Mouse (Mus musculus): Measurements from ENCODE around the gene Srgap2. TPM values are rescaled to one million over a fixed set of nuclear protein-coding genes. Genes with fewer than 3 reads are reported as not detected.

The Srgap2 gene
- polyA plus RNA-seq, 1 experiment from 2014 or later = 17.7 TPM

DNA sequence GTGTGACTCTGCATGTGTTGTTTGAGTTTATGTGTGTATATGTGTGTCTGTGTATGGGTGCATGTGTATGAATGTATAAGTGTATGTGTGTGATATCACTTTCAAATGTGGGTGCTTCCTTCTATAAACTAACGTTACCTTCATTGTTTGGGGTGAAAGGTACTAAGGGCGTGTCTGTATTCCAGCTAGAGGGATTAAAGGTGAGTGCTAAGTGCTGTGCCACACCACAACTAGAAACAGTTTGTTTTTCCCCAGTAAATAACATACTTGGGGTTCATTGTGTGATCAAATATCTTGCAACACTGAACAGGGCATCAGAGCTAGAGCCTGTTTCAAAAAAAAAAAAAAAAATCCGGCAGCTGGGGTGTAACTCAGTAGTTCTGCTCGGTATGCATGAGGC is 245.4 kb downstream of the Srgap2 start:
- Histone ChIP-seq H3K27ac (no peak overlapping the region), H3K4me1 (replicated peaks) (peaks cover 8% of the 10 kb centered on the region), H3K9ac (no peak overlapping the region), H3K4me2 (no peak overlapping the region), H3K4me3 (no peak overlapping the region), H3K36me3 (0 out of 2 replicates have a peak, but pooled peaks cover 2% of the 10 kb centered on the region), H3K27me3 (no peaks in the 10 kb centered on the region), H3K9me3 (no peaks in the 10 kb centered on the region)
- WGBS = 62% methylated on average over 4 of the region's 4 CpGs
- no peak for ATAC-seq (ENCODE audit: low FRiP score)

DNA sequence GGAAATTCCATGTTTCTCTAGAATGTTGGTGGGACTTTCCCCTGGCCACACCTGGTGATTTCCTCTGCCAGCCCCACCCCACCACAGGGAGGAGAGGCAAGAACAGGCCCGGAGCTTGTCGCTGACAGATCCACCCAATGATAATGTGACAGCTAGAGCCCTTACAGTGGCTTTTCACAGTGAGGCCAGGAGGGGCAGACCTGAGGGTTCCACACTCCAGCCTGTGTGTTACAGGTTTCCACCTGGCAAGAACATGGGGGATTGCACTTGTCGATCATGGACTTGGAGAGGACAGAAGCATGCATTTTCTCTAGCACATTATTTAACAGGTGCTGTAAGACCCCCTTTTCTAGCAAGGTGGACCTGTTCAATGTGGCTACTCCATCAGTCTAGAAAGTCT is 246.9 kb downstream of the Srgap2 start:
- no peak for ATAC-seq (ENCODE audit: low FRiP score)

DNA sequence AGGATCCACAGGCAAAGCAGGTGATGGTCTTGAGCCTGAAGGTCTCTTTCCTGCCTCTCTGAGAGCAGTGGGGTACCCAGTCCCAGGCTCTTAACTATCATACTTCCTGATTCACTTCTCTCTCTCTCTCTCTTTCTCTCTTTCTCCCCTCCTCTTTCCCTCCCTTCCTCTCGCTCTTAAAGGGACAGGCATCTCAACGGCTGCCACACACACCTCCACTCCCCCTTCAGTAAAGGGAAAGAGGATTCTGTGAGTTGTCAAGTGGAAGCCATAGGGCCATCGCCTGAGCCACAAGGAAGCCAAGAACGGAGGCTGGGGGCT is 247.7 kb downstream of the Srgap2 start, which contains the start of gene Ikbke:
Gene Ikbke, minus strand, starts transcription at position 151 of the 321 bp plus-strand sequence.
- peaks cover 7% of the 10 kb centered on the region for H3K4me1 ChIP-seq (replicated peaks)
- no peaks in the 10 kb centered on the region for H3K36me3 ChIP-seq
- H3K9ac ChIP-seq = peak within 1 kb of the TSS; percentile 46; the same call in 1 of the 2 replicates
- H3K4me3 ChIP-seq = 0 out of 2 replicates have a peak within 1 kb of the TSS, but pooled peaks have one; percentile 11
- H3K27me3 ChIP-seq = no peaks in the 10 kb centered on the region
- H3K9me3 ChIP-seq = no peaks in the 10 kb centered on the region
- peak within 1 kb of the TSS; percentile 23 for H3K4me2 ChIP-seq
- WGBS = 57% methylated on average over 4 of the region's 4 CpGs
- no peak within 1 kb of the TSS for H3K27ac ChIP-seq
- ATAC-seq (ENCODE audit: low FRiP score) = no peak

More for the DNA sequence above, 246.9 kb downstream of the Srgap2 start:
- no peak overlapping the region for H3K4me2 ChIP-seq
- H3K36me3 ChIP-seq = no peaks in the 10 kb centered on the region
- H3K4me1 ChIP-seq (replicated peaks) = peaks cover 8% of the 10 kb centered on the region
- H3K27ac ChIP-seq = no peak overlapping the region
- no peak overlapping the region for H3K4me3 ChIP-seq
- H3K9ac ChIP-seq = no peak overlapping the region
- 83% methylated on average over 3 of the region's 3 CpGs for WGBS
- no peaks in the 10 kb centered on the region for H3K9me3 ChIP-seq
- H3K27me3 ChIP-seq = no peaks in the 10 kb centered on the region

DNA sequence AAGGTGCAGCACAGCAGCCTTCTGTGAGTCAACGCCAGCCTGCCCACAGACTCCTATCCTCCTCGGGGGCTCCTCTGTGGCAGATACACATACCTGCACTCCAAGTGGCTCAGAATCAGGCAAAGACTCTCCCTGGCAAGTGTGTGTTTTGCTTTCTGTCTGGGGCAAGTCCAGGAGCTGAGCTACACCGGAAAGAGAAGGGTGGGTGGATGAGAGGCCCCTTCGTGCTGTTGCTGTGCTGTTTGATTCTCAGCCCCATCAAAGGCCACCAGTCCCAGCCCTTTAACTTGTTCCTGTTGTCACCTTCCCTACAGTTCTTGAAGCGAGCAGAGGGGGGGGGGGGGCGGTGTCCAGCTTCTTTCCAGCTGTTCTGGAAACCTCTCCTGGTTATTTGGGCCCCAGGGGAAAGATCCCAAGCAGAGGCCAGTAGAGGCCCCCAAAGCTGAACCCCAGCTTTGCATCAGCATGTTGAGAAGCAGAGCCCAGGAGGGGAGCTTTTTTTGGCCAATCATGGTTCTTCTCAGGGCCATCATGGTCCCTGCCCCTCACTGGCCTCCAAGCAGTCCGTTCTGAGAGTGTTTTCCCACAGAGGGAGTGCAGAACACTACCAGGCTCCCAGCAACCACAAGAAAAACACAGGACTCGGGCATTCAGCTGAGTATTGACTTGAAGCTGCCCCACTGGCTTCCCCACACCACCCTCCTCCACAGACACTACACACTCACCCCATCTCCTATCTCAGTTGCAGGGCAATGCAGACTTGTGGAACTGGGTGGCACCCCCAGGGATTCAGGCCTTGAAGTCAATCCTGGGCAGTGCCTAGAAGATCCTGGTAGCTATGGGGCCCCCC is 248.3 kb downstream of the Srgap2 start:
- ATAC-seq (ENCODE audit: low FRiP score) = no peak
- peak overlapping the region; percentile 23 for H3K4me2 ChIP-seq
- H3K9me3 ChIP-seq = no peaks in the 10 kb centered on the region
- H3K27me3 ChIP-seq = no peaks in the 10 kb centered on the region
- H3K36me3 ChIP-seq = no peaks in the 10 kb centered on the region
- 51% methylated on average over 8 of the region's 8 CpGs for WGBS
- peak overlapping the region; percentile 46; the same call in 1 of the 2 replicates for H3K9ac ChIP-seq
- H3K4me3 ChIP-seq = 0 out of 2 replicates have a peak overlapping the region, but pooled peaks have one; percentile 11
- H3K4me1 ChIP-seq (replicated peaks) = 0 out of 2 replicates have a peak, but pooled peaks cover 3% of the 10 kb centered on the region
- H3K27ac ChIP-seq = no peak overlapping the region

DNA sequence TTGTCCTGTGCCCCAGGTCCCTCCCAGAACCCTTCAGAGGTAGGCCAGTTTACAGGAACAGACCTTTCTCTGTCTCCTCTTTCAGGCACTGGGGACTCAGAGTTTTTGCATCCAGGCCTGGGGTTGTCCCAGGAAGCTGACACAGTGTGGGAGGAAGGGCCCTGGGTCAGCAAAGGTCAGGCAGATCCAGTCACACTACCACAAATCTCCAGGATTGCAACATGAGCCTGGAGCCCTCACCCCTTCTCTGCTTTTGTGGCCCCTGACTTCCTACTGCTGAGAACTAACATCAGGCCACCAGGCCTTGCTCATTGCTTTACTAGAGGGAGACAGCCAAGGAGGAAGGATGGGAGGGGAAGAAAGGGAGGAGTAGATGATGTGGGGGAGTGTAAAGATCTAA is 250.3 kb downstream of the Srgap2 start:
- 0 out of 2 replicates have a peak, but pooled peaks cover 3% of the 10 kb centered on the region for H3K4me1 ChIP-seq (replicated peaks)
- no peak overlapping the region for H3K4me2 ChIP-seq
- H3K36me3 ChIP-seq = no peaks in the 10 kb centered on the region
- no peak overlapping the region for H3K4me3 ChIP-seq
- 0 out of 2 replicates have a peak, but pooled peaks cover 1% of the 10 kb centered on the region for H3K27me3 ChIP-seq
- no peak for ATAC-seq (ENCODE audit: low FRiP score)
- no peak overlapping the region for H3K9ac ChIP-seq
- no peaks in the 10 kb centered on the region for H3K9me3 ChIP-seq
- no peak overlapping the region for H3K27ac ChIP-seq

DNA sequence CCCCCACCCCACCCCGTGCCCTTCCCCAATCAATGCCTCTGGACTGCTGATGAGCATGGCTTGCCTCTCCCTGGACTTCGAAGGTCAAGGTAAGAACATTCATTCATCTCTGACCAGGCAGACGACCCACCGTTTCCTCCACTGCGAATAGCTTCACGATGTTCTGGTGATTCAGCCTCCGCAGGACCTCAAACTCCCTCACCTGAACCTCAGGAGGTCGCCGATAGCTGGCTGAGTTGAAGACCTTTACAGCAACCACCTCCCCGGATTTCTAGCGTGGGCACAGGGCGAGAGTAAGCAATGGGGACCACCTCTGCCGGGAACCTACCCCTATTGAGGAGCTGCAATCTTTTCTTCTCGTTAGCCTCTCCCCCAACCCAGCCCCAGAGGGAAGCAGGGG is 251.6 kb downstream of the Srgap2 start:
- Histone ChIP-seq H3K4me2 (no peak overlapping the region), H3K4me1 (replicated peaks) (0 out of 2 replicates have a peak, but pooled peaks cover 3% of the 10 kb centered on the region), H3K9me3 (no peaks in the 10 kb centered on the region), H3K27ac (no peak overlapping the region), H3K9ac (no peak overlapping the region), H3K27me3 (0 out of 2 replicates have a peak, but pooled peaks cover 6% of the 10 kb centered on the region), H3K36me3 (no peaks in the 10 kb centered on the region), H3K4me3 (no peak overlapping the region)
- 84% methylated on average over 14 of the region's 14 CpGs for WGBS
- no peak for ATAC-seq (ENCODE audit: low FRiP score)

DNA sequence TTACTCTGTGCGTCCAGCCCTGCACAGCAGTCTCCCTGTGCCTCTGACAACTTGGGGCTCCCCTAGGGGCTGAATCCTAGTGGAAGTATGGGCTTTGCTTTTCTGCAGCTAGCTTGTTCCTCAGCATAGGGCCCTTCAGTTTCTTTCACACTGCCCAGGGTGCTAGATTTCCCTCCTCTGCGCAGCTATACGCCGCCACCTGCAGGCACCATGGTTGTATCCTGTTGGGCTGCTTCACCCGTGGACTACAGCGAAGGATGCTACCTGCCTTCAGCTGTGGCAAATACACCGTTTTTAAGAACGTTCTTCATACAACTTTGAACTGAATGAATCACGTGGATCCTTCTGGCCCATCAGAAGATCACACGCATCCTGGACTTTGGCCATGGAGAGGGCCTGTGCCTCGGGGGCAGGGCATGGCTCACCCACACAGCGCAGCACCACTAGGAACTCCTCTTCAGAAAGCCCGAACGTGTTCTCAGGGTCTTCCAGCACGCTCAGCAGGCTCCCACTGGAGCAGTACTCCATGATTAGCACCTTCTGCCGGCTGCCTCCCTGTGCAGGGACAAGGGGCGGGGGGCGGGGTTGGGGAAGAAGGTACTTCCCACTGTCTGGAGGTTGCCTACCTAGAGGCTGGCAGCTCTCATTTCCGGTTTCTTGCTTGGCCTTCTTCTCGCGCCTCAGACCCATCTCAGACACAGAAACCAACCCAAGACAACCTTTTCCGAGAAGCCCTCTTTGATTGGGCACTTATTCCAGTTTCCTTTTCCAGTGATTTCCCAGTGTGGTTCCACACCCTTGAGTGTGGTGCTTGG is 252.2 kb downstream of the Srgap2 start:
- Histone ChIP-seq H3K9ac (no peak overlapping the region), H3K9me3 (no peaks in the 10 kb centered on the region), H3K4me3 (no peak overlapping the region), H3K4me1 (replicated peaks) (peaks cover 5% of the 10 kb centered on the region), H3K4me2 (no peak overlapping the region), H3K36me3 (no peaks in the 10 kb centered on the region), H3K27me3 (peaks cover 7% of the 10 kb centered on the region; the same call in 1 of the 2 replicates), H3K27ac (no peak overlapping the region)
- ATAC-seq (ENCODE audit: low FRiP score) = no peak
- 58% methylated on average over 22 of the region's 22 CpGs for WGBS

DNA sequence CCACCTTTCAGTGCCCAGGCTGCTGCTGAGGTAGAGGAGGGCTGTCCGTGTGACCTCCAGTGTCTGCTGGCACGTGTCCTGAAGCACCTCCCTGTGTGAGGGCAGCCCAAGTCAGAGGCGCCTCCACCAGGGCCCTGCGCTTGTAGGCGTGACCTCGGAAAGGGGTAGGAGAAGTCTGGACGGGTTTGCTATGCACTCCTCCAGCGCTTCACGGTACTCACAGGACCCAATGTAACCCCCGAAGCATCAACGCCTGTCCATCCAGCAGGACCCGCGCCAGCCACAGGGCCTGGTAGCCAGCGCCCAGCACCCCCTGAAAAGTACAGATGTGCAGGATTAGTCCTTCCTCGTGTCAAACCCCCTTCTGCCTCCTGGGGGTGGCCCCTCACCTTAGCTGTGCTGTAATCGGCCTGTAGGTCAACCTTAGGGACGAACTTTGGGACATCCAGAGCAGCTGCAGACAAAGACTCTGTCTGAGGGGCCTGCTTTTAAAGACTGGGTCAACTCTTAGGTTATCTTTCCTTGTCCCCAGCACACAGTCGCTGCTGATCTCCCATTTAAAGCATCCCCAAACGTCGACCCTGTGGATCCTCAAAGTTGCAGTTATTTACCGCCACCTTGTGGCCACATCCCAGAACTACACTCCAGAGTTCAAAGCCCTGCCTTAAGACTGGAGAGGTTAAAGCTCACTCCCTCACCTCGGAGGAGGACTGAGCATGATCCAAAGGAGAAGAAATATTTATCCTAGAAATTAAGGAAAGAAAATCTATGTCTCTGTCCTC is 257.2 kb downstream of the Srgap2 start:
- H3K27ac ChIP-seq = no peak overlapping the region
- 29% methylated on average over 22 of the region's 22 CpGs for WGBS

DNA sequence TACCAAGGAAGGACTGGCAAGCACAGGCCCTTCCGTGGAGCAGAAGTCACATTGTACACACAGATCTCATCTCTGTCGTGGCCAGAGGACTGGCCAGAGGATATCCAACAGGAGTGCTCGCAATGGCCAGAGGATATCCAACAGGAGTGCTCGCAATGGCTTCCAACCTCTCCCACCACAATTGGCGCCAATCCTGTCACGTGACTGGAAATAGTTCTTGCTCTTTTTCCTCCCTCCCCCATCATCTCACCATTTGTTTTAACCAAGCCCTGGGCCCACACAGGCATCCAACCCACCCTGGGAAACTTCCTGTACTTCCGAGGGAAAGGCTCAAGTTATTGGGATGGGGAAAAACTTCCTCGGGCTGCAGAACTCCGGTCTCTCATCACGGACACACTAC is 258.4 kb downstream of the Srgap2 start:
- WGBS = 82% methylated on average over 10 of the region's 10 CpGs

More for the DNA sequence above, 257.2 kb downstream of the Srgap2 start:
- Histone ChIP-seq H3K27me3 (peaks cover 13% of the 10 kb centered on the region; the same call in 1 of the 2 replicates), H3K4me1 (replicated peaks) (peaks cover 6% of the 10 kb centered on the region), H3K36me3 (no peaks in the 10 kb centered on the region), H3K9ac (peak overlapping the region; percentile 35), H3K4me2 (peak overlapping the region; percentile 31), H3K4me3 (no peak overlapping the region), H3K9me3 (no peaks in the 10 kb centered on the region)
- ATAC-seq (ENCODE audit: low FRiP score) = peak; percentile 71

DNA sequence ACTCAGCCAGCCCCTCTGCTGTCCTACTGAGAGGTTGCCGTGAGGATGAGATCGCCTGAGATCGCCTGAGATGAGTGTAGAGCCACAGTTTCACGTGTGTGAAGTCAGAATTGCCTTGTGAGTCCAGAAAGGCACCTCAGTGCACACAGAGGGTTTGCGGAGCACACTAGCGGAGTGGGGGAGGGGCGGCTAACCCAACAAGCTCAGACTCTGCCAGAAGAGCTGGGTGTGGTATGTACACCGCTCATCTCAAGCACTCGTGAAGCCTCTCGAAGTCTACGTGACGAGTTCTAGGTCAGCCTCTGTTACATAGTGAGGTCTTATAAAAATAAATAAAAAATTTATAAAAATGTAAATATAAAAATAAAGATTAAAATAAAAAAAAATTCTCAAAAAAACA is 263.2 kb downstream of the Srgap2 start:
- Histone ChIP-seq H3K4me1 (replicated peaks) (no peaks in the 10 kb centered on the region), H3K27me3 (peaks cover 8% of the 10 kb centered on the region; the same call in 1 of the 2 replicates), H3K4me3 (no peak overlapping the region), H3K4me2 (no peak overlapping the region), H3K9me3 (no peaks in the 10 kb centered on the region), H3K36me3 (no peaks in the 10 kb centered on the region), H3K9ac (no peak overlapping the region), H3K27ac (no peak overlapping the region)
- no peak for ATAC-seq (ENCODE audit: low FRiP score)
- WGBS = 76% methylated on average over 12 of the region's 12 CpGs

More for the DNA sequence above, 258.4 kb downstream of the Srgap2 start:
- Histone ChIP-seq H3K27ac (no peak overlapping the region), H3K4me1 (replicated peaks) (peaks cover 4% of the 10 kb centered on the region), H3K9ac (no peak overlapping the region), H3K36me3 (no peaks in the 10 kb centered on the region), H3K4me3 (no peak overlapping the region), H3K9me3 (no peaks in the 10 kb centered on the region), H3K4me2 (no peak overlapping the region), H3K27me3 (peaks cover 13% of the 10 kb centered on the region; the same call in 1 of the 2 replicates)
- ATAC-seq (ENCODE audit: low FRiP score) = no peak

DNA sequence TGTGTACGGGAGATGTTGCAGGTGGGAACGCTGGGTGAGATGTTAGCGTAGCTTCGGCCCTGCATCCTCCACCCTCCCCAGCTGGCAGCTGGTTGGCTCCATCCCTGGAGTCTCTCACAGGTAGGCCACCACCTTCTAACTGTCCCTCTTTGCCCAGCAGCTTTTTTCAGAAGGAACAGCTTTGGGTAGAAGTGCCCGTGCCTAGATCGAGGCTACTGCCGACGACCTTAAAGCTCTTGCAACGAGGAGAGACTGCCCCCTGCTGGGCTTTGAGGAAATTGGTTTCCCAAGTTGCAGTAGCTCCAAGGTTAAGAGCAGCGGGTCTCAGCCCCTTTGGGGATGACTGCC is 266.9 kb downstream of the Srgap2 start:
- Histone ChIP-seq H3K27ac (no peak overlapping the region), H3K9me3 (no peaks in the 10 kb centered on the region), H3K36me3 (no peaks in the 10 kb centered on the region), H3K4me3 (no peak overlapping the region), H3K9ac (no peak overlapping the region), H3K27me3 (peaks cover 11% of the 10 kb centered on the region; the same call in 1 of the 2 replicates), H3K4me2 (no peak overlapping the region), H3K4me1 (replicated peaks) (no peaks in the 10 kb centered on the region)
- no peak for ATAC-seq (ENCODE audit: low FRiP score)
- 31% methylated on average over 10 of the region's 10 CpGs for WGBS

All from hindbrain, embryonic 13.5 days (tissue).